Mouse (Mus musculus) liver, embryonic 16.5 days (tissue): ENCODE measurements around the gene Arid1b. TPM values are rescaled to one million over a fixed set of nuclear protein-coding genes. Genes with fewer than 3 reads are reported as not detected.

ENCODE experiments used
- ATAC-seq: fragments of 200-750 bp; cut with Nextera tagmentation; 2 replicates; pipeline ENCODE4 v1.8.0; 2017; ENCODE audit warnings: low read depth, mild to moderate bottlenecking, moderate number of reproducible peaks, moderate library complexity
- H3K27ac ChIP-seq: fragments of 300-500 bp; sonication (generic); 2 replicates; pipeline ENCODE4 v1.5.1; 2014; ENCODE audit warnings: mild to moderate bottlenecking, low read length
- H3K27me3 ChIP-seq: fragments of 300-500 bp; sonication (generic); 2 replicates; pipeline ENCODE4 v1.6.1; 2014; ENCODE audit warnings: low read depth, low read length, mixed read lengths; ENCODE audit not compliant: control insufficient read depth, insufficient read depth
- H3K36me3 ChIP-seq: fragments of 300-500 bp; sonication (generic); 2 replicates; pipeline ENCODE4 v1.6.1; 2014; ENCODE audit warnings: mild to moderate bottlenecking; ENCODE audit not compliant: control insufficient read depth, insufficient read depth
- H3K4me1 ChIP-seq: fragments of 300-500 bp; sonication (generic); 2 replicates; pipeline ENCODE4 v1.6.1; 2014; ENCODE audit warnings: low read depth, low read length, mixed read lengths; ENCODE audit not compliant: control insufficient read depth
- H3K4me2 ChIP-seq: fragments of 300-500 bp; sonication (generic); 2 replicates; pipeline ENCODE4 v1.6.1; 2014; ENCODE audit warnings: low read depth, low read length, mixed read lengths
- H3K4me3 ChIP-seq: fragments of 300-500 bp; sonication (generic); 2 replicates; pipeline ENCODE4 v1.5.1; 2014; ENCODE audit warnings: low read depth, mild to moderate bottlenecking, low read length
- H3K9ac ChIP-seq: fragments of 300-500 bp; sonication (generic); 2 replicates; pipeline ENCODE4 v1.6.1; 2014; ENCODE audit warnings: low read depth, low read length
- H3K9me3 ChIP-seq: fragments of 300-500 bp; sonication (generic); replicated peaks from 2 replicates; pipeline ENCODE4 v1.6.1; 2016; ENCODE audit warnings: low read length; ENCODE audit not compliant: control insufficient read depth
- WGBS: fragments of 180-500 bp; shearing (Covaris S2); extraction: QIAGEN DNeasy Blood & Tissue Kit; methylation state at CpG from one replicate; pipeline ENCODE4 v1.1.7; 2014; ENCODE audit not compliant: insufficient replicate concordance; 5-methylcytosine and 5-hydroxymethylcytosine counted together
- polyA plus RNA-seq: library from polyadenylated mRNA; unstranded; fragments of >200 nt; fragmentation: Nextera tagmentation; extraction: Ambion mirVana; gene quantifications from 2 replicates; pipeline ENCODE4 v1.2.1, GENCODE M21; 2015

The Arid1b gene
- polyA plus RNA-seq, 1 experiment from 2014 or later, result 3.2 TPM

GRCm38 (mm10) chr17:4967201-4967600 is 26.9 kb upstream of the Arid1b start:
- Histone ChIP-seq H3K27me3 (no peaks in the 10 kb centered on the region), H3K9me3 (no peaks in the 10 kb centered on the region), H3K4me1 (no peaks in the 10 kb centered on the region), H3K36me3 (no peaks in the 10 kb centered on the region), H3K4me3 (no peak overlapping the region), H3K9ac (no peak overlapping the region), H3K27ac (no peak overlapping the region), H3K4me2 (no peak overlapping the region)
- 47% methylated on average over 4 of the region's 4 CpGs for WGBS
- no peak for ATAC-seq

DNA sequence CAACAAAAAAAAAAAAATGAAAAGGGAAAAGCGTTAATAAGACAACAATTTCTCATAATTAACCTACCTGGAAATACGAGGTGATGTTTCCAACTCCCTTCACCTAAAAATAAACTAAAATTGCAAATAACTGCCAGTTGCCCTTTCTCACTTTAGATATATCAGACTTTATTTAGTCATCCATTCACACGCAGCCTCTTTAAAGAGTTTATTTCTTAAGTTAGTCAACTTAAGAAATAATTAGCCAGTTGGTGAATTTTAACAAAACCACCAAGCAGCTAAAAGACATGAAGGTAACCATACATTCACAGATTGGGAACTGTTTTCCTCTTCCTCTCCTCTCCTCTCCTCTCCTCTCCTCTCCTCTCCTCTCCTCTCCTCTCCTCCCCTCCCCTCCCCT is 26.1 kb upstream of the Arid1b start:
- no peaks in the 10 kb centered on the region for H3K36me3 ChIP-seq
- no peak overlapping the region for H3K9ac ChIP-seq
- 74% methylated on average over 3 of the region's 3 CpGs for WGBS
- no peaks in the 10 kb centered on the region for H3K9me3 ChIP-seq
- no peak overlapping the region for H3K4me2 ChIP-seq
- H3K4me3 ChIP-seq, result no peak overlapping the region
- no peaks in the 10 kb centered on the region for H3K27me3 ChIP-seq
- ATAC-seq, result no peak
- H3K4me1 ChIP-seq, result no peaks in the 10 kb centered on the region
- no peak overlapping the region for H3K27ac ChIP-seq

DNA sequence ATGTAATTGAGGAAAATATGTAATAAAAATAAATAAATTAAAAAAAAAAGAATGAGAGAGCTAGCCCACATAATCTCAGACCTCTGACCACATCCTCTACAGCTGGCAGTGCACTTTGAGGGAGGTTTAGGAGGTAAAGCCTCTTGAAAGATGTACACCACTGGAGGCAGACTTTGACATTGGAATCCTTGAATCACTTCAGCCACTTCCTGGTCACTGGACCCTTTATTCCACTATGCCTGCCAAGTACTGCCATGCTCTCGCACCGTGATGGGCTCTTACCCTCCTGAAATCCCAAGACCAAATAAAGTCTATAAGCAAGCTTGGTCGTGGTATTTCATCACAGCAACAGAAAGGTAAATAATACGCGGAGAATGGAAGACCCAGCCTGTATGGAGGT is 25.3 kb upstream of the Arid1b start:
- WGBS, result 70% methylated on average over 5 of the region's 5 CpGs
- Histone ChIP-seq H3K9me3 (no peaks in the 10 kb centered on the region), H3K4me3 (no peak overlapping the region), H3K27me3 (no peaks in the 10 kb centered on the region), H3K4me2 (no peak overlapping the region), H3K9ac (no peak overlapping the region), H3K36me3 (no peaks in the 10 kb centered on the region), H3K4me1 (no peaks in the 10 kb centered on the region), H3K27ac (no peak overlapping the region)
- ATAC-seq, result no peak

DNA sequence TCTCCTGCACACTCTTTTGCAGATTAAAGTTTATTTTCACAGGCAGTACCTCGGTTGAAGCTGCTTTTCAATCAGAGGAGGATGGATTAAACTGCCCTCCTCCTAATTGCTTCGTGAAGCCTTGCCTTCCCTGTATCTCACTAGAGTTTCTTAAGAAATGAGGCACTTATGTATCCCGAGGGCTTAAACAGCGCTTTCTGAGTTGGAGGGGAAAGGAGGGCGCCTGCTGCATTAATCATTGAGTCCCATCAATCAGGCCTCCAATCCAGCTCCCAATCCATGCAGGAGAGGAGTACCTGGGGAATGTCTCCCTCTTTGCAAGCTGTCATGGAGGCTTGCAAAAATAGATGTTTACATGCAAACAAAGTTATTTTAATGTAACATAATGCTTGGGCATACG is 21.9 kb upstream of the Arid1b start:
- H3K36me3 ChIP-seq, result no peaks in the 10 kb centered on the region
- H3K27ac ChIP-seq, result no peak overlapping the region
- no peaks in the 10 kb centered on the region for H3K4me1 ChIP-seq
- H3K9ac ChIP-seq, result no peak overlapping the region
- H3K4me3 ChIP-seq, result no peak overlapping the region
- no peaks in the 10 kb centered on the region for H3K9me3 ChIP-seq
- no peaks in the 10 kb centered on the region for H3K27me3 ChIP-seq
- H3K4me2 ChIP-seq, result no peak overlapping the region
- 58% methylated on average over 6 of the region's 6 CpGs for WGBS
- no peak for ATAC-seq

GRCm38 (mm10) chr17:4974736-4975135 is 19.4 kb upstream of the Arid1b start:
- WGBS, result 66% methylated on average over 11 of the region's 11 CpGs
- no peaks in the 10 kb centered on the region for H3K9me3 ChIP-seq
- ATAC-seq, result no peak
- H3K27ac ChIP-seq, result no peak overlapping the region
- H3K9ac ChIP-seq, result no peak overlapping the region
- no peaks in the 10 kb centered on the region for H3K27me3 ChIP-seq
- H3K4me2 ChIP-seq, result no peak overlapping the region
- H3K36me3 ChIP-seq, result no peaks in the 10 kb centered on the region
- H3K4me3 ChIP-seq, result no peak overlapping the region
- H3K4me1 ChIP-seq, result no peaks in the 10 kb centered on the region

DNA sequence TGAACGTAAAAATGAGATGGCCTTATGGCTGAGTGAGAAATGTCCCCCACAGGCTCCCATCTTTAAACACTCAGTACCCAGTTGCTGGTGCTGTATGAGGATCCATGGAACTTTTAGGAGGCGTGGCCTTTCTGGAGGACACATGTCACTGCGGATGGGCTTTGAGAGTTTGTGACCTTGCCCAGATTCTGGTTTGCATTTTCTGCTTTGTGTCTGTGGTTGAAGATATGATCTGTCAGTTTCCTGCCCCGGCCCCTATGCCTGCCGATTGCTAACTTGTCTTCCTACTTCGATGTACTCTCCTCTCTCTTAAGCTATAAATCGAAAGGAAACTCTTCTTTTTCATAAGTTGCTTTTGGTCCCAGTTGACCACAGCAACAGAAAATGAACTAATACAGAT is 14.0 kb upstream of the Arid1b start:
- 27% methylated on average over 7 of the region's 7 CpGs for WGBS
- H3K36me3 ChIP-seq, result no peaks in the 10 kb centered on the region

DNA sequence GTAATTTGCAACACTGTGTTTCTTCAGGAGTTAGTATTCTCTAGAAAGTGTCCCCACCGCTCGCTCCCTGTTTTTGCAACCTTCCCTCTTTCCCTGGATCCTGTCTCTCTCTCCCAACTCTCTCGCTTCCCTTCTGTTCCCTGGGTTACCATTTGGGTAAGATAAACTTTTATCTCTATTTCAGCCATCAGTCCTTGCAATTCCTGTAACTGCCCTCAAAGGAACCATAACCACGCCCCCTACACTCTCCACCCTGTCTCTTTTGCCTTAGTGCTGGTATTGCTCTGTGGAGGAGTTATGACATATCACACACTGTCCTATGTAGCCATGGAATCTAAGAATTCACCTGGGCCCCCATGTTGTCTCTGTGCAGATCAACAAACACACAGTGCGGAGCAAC is 11.3 kb upstream of the Arid1b start:
- H3K4me2 ChIP-seq, result no peak overlapping the region
- no peaks in the 10 kb centered on the region for H3K36me3 ChIP-seq
- H3K4me1 ChIP-seq, result no peaks in the 10 kb centered on the region
- 61% methylated on average over 5 of the region's 5 CpGs for WGBS
- no peak overlapping the region for H3K9ac ChIP-seq
- no peak overlapping the region for H3K27ac ChIP-seq
- no peaks in the 10 kb centered on the region for H3K9me3 ChIP-seq
- no peak overlapping the region for H3K4me3 ChIP-seq
- H3K27me3 ChIP-seq, result no peaks in the 10 kb centered on the region
- ATAC-seq, result no peak

More for the DNA sequence above, 14.0 kb upstream of the Arid1b start:
- no peaks in the 10 kb centered on the region for H3K9me3 ChIP-seq
- H3K4me3 ChIP-seq, result no peak overlapping the region
- no peak overlapping the region for H3K27ac ChIP-seq
- H3K9ac ChIP-seq, result no peak overlapping the region
- H3K4me2 ChIP-seq, result no peak overlapping the region
- no peaks in the 10 kb centered on the region for H3K27me3 ChIP-seq
- no peak for ATAC-seq
- no peaks in the 10 kb centered on the region for H3K4me1 ChIP-seq

- Histone ChIP-seq H3K9me3 (no peaks in the 10 kb centered on the region), H3K4me3 (no peak overlapping the region), H3K4me2 (no peak overlapping the region), H3K9ac (no peak overlapping the region), H3K27ac (no peak overlapping the region), H3K27me3 (no peaks in the 10 kb centered on the region), H3K36me3 (no peaks in the 10 kb centered on the region), H3K4me1 (no peaks in the 10 kb centered on the region)
- whole genome bisulfite sequencing, result 57% methylated on average over 7 of the region's 7 CpGs
- ATAC-seq, result no peak
These were observed 9.4 kb upstream of the Arid1b start for GRCm38 (mm10) chr17:4984691-4985090.

DNA sequence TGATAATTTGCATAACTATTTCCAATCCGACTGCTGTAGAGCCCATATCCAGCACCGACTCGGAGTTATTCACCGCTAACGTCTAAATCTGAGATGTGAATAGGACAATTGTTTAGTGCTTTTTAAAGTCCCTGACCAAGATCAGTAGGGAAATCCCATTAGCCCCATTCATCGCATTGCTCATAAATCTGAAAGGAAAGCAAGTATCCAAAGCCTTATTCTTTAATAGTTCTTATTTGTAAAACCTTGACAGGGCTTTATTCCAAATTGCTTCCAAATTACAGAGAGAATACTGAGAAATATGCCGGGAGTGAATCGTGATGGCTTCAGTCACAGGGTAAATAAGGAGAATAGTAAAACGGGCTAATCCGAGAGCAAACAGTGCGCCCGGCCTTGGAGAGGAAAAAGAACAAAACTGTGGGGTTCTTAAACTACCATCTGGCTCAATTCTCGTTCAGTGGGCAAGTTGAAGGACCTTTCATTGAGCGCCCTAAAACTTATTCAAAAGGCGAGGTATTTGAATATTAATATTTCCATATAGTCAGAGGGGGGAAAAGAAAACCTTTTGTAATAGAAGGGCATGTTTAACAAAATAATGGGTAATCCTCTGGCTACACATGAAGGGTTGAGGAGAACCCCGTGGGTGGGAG is 3.1 kb upstream of the Arid1b start:
- Histone ChIP-seq H3K4me2 (no peak overlapping the region), H3K4me3 (no peak overlapping the region), H3K27ac (no peak overlapping the region), H3K9me3 (no peaks in the 10 kb centered on the region), H3K9ac (no peak overlapping the region), H3K27me3 (no peaks in the 10 kb centered on the region), H3K36me3 (no peaks in the 10 kb centered on the region), H3K4me1 (peaks cover 6% of the 10 kb centered on the region)
- no peak for ATAC-seq
- WGBS, result 75% methylated on average over 16 of the region's 16 CpGs
